Mouse (Mus musculus): ENCODE results near the gene Arhgef10l.

- TF ChIP-seq TCF12 (IDR thresholded peaks at IDR 0.05; ENCODE audit: insufficient read depth, poor library complexity, severe bottlenecking) (no peak), POLR2A (IDR thresholded peaks at IDR 0.05; ENCODE audit: insufficient read length, low read depth) (peak; percentile 73), POLR2AphosphoS2 (IDR thresholded peaks at IDR 0.05; ENCODE audit: insufficient read length, low read depth) (peak; percentile 78), MAX (IDR thresholded peaks at IDR 0.05; ENCODE audit: low read depth) (no peak), REST (IDR thresholded peaks at IDR 0.05; ENCODE audit: insufficient read depth, insufficient read length) (no peak), USF1 (IDR thresholded peaks at IDR 0.05; ENCODE audit: low read depth) (peak; percentile 73), E2F4 (IDR thresholded peaks at IDR 0.05; ENCODE audit: insufficient read depth) (no peak), MYOD1 (IDR thresholded peaks at IDR 0.05; ENCODE audit: control insufficient read depth in 1 of 3, insufficient read length in 2 of 3, low read depth in 2 of 3) (peak in 2 of 3 experiments; percentile 33 to 66)
These were observed 7.9 kb downstream of the Arhgef10l start for GRCm38 (mm10) chr4:140657681-140658575.
